Mouse (Mus musculus): Measurements from ENCODE around the gene Tmem231. TPM values are rescaled to one million over a fixed set of nuclear protein-coding genes. Genes with fewer than 3 reads are reported as not detected.
A peak's percentile ranks its signal among the peaks of the same experiment; 100 is the strongest.

The Tmem231 gene
- 0.29 to 0.32 TPM in 2 of 3 replicates, not detected in the other for total RNA-seq (2017)

GRCm38 (mm10) chr8:111933348-111934076 lies at the start of gene Tmem231:
Gene Tmem231, minus strand, starts transcription at chr8:111933881.
- peak; percentile 95 for ATAC-seq (replicated peaks; ENCODE audit: insufficient number of reproducible peaks, low FRiP score, low TSS enrichment, poor library complexity, severe bottlenecking)

- no peak for ATAC-seq (replicated peaks; ENCODE audit: insufficient number of reproducible peaks, low FRiP score, low TSS enrichment, poor library complexity, severe bottlenecking)
These were observed 48.4 kb upstream of the Tmem231 start for GRCm38 (mm10) chr8:111982116-111982515.

DNA sequence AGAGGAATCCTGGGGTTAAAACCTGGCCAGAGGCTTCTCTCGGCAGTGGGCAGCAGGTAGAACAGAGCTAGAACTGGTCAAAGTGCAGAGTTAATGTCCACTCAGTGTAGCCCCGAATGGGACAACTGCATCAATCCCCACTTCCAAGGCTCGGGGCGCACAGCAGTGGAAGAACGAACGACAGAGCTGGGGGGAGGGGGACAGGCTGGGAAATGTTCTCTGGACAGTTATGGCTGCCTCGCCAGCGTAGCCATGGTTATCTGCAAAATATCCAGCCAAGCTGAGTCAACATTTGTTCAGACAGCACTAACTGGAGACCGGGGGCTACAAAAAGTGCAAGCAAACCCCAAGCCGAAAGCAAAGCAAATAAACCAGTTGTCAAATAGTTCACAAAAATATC lies 44.5 kb upstream of the Tmem231 start:
- ATAC-seq (replicated peaks; ENCODE audit: insufficient number of reproducible peaks, low FRiP score, low TSS enrichment, poor library complexity, severe bottlenecking) = no peak

DNA sequence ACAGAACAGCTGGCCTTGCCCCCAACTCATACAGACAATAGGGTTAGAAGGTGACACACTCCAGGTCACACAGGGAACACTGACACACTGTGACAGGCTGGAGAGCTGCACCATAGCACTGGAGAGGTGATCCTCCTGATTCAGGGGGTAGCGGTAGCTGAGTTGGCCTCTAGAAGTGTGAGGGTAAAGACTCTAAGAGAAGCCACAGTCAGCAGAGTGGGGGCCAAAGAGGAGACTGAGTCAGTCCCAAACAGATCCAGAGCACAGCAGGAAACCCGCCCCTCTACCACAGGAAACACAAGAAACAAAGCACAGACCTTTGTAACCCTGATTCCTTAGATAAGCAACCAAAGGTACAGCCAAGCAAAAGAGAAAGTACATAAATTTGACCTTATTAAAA lies 42.6 kb upstream of the Tmem231 start:
- ATAC-seq (replicated peaks; ENCODE audit: insufficient number of reproducible peaks, low FRiP score, low TSS enrichment, poor library complexity, severe bottlenecking) = no peak

DNA sequence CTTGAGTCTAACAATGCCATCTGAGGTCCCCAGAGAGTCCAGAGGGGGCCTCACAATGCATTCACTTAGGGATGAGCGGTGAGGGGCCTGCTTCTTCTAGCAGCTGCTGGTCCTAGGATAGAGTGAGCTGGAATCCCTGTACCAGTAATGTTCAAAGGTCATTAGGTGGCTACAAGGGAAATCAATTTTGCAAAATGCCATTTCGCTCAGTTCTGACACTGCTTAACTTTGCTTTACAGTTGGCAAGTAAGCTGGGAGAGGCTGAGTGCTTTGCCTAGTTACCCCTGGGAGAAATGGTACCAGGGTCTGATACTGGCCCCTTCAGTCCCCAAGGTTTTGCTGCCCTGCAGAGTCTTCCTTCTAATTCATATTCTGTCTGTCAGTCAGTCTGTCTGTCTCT lies 42.0 kb upstream of the Tmem231 start:
- ATAC-seq (replicated peaks; ENCODE audit: insufficient number of reproducible peaks, low FRiP score, low TSS enrichment, poor library complexity, severe bottlenecking) = no peak

DNA sequence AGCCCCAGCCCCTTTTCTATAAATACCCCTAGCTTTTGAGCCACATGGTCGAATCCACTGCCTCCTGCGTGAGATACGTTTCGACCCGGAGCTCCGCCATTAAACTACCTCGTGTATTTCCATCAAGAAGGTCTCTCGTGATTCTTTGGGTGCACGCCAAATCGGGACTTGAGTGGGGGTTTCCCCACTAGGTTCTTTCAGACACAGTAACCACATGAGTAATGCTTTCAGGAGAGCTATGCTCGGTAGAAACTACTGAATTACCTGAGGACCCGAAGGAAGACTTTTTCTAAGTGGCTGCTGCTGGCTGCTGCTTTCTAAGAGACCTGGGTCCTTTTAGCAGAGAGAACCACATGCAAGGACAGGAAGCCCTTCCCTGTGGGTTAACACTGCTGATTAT lies 40.5 kb upstream of the Tmem231 start:
- ATAC-seq (replicated peaks; ENCODE audit: insufficient number of reproducible peaks, low FRiP score, low TSS enrichment, poor library complexity, severe bottlenecking) = no peak

DNA sequence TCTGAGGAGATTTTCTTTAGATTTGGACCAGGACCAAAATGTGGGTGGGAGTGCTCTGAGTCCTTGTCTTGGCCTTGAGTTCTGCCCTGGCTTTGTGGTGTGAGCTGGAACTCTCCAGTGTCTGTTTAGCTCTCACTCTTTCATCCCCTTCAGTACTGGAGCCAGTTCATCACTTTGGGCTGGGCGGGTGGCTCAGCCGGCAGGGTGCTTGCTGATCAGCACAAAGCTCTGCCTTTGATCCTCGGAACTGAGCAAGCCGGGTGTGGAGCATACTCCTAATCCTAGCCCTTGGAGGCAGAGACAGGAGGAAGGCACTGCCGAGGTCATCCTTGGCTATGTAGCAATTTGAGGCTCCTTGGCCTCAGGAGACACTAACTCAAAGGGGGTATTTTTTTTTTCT lies 35.3 kb upstream of the Tmem231 start:
- ATAC-seq (replicated peaks; ENCODE audit: insufficient number of reproducible peaks, low FRiP score, low TSS enrichment, poor library complexity, severe bottlenecking) = no peak

- no peak for ATAC-seq (replicated peaks; ENCODE audit: insufficient number of reproducible peaks, low FRiP score, low TSS enrichment, poor library complexity, severe bottlenecking)
These were observed 34.9 kb upstream of the Tmem231 start for GRCm38 (mm10) chr8:111968541-111968940.

- no peak for ATAC-seq (replicated peaks; ENCODE audit: insufficient number of reproducible peaks, low FRiP score, low TSS enrichment, poor library complexity, severe bottlenecking)
These were observed 33.7 kb upstream of the Tmem231 start for GRCm38 (mm10) chr8:111967246-111967870.

DNA sequence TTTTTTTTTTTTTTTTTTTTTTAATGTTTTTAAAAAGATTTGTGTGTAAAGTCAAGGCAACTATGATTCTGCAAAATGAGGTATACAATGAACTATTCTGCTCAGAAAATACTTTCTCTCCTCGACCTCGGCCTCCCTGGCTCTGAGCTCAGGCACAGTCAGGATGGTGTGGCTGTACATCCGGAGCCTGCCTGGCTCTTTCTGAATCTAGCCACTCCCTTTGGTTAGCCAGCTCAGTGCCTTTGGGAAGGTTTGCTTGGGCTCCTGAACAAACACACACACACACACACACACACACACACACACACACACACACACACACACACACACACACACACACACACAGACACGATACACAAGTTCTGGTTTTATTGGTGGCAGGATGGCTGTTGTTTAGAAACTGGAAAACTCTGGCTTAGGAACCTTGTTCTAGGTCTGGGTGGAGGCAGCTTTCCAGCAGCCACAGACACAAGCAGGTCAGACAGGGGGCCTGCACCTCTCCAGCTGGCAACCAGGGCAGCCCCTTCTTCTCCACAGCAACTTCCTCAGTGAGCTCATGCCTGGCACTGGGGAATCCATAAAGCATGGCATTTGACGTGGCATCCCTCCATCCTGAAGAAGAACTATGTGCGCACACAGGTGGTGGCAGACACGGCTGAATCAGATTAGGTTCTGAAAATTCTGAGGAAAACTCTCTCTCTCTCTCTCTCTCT lies 31.3 kb upstream of the Tmem231 start:
- ATAC-seq (replicated peaks; ENCODE audit: insufficient number of reproducible peaks, low FRiP score, low TSS enrichment, poor library complexity, severe bottlenecking) = no peak

DNA sequence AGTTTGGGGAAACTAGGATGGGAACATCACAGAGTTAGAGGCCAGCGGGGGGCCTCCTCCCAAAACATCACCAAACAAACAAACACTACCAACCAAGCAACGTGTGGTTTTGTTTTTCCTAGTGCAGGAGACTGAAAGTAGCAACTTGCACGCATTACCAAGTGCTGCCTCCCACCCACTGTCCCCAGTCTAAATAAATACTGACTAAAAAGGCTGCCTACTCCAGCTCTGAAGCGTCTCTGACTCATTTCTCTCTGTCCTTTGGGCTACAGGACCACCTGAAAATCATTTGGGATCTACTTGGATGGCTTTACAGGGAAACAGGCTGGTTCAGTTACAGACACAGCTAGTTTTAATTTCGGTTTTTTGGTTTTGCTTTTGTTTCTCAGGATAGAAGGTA lies 30.7 kb upstream of the Tmem231 start:
- ATAC-seq (replicated peaks; ENCODE audit: insufficient number of reproducible peaks, low FRiP score, low TSS enrichment, poor library complexity, severe bottlenecking) = no peak

- no peak for ATAC-seq (replicated peaks; ENCODE audit: insufficient number of reproducible peaks, low FRiP score, low TSS enrichment, poor library complexity, severe bottlenecking)
These were observed 29.9 kb upstream of the Tmem231 start for GRCm38 (mm10) chr8:111963546-111963945.

DNA sequence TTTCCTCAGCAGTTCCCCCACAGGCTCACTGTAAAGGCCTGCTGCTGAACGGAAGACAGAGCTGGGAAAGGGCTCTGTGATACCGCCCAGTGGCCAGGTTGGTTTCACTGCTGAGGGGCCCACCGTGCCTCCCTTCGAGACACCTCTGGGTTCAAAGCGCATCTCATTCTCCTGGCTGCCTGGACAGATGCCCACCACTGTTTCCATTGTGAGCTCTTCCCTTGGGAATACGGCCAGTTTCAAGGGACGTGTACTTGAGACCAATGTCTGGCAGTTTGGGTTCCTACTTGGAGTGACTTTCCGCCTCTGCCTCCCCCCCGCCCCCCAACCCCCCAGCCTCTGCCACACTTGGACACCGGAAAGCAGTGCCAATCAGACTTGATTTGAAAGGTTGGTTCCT lies 29.4 kb upstream of the Tmem231 start:
- no peak for ATAC-seq (replicated peaks; ENCODE audit: insufficient number of reproducible peaks, low FRiP score, low TSS enrichment, poor library complexity, severe bottlenecking)

- no peak for ATAC-seq (replicated peaks; ENCODE audit: insufficient number of reproducible peaks, low FRiP score, low TSS enrichment, poor library complexity, severe bottlenecking)
These were observed 28.9 kb upstream of the Tmem231 start for GRCm38 (mm10) chr8:111962589-111962988.

GRCm38 (mm10) chr8:111961330-111961729 lies 27.6 kb upstream of the Tmem231 start:
- no peak for ATAC-seq (replicated peaks; ENCODE audit: insufficient number of reproducible peaks, low FRiP score, low TSS enrichment, poor library complexity, severe bottlenecking)

- no peak for ATAC-seq (replicated peaks; ENCODE audit: insufficient number of reproducible peaks, low FRiP score, low TSS enrichment, poor library complexity, severe bottlenecking)
These were observed 27.1 kb upstream of the Tmem231 start for GRCm38 (mm10) chr8:111960591-111961321.

DNA sequence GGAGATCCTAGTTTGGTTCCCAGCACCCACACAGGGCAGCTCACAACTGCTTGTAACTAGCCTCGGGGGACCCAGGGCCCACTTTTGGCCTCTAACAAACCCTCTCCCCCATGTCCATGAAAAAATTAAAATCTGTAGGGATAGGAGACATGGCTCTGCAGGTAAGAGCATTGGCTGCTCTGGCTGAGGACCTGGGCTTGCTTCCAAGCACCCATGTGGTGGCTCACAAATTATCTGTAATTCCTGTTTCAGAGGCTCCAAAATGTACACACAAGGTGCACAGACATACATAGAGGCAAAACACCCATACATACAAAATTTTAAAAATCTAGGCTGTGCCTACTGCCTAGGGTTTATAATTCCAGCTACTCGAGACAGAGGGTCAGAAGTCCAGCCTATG lies 23.6 kb upstream of the Tmem231 start:
- no peak for ATAC-seq (replicated peaks; ENCODE audit: insufficient number of reproducible peaks, low FRiP score, low TSS enrichment, poor library complexity, severe bottlenecking)

DNA sequence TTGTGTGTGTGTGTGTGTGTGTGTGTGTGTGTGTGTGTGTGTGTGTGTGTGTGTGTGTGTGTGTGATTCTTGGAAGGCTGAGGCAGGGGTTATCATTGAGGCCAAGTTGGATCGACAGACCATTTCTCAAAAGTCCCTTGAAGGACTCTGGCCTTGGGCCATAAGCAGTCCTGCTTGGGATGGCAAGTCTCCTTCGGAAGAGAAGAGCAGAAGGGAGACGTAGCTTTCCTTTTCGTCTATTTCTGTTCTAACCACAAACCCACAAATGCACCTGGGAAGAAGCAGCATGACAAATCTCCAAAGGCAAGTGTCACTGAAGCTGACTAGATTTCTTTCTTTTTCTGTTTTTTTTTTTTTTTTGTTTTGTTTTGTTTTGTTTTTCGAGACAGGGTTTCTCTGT lies 22.2 kb upstream of the Tmem231 start:
- ATAC-seq (replicated peaks; ENCODE audit: insufficient number of reproducible peaks, low FRiP score, low TSS enrichment, poor library complexity, severe bottlenecking) = no peak

- ATAC-seq (replicated peaks; ENCODE audit: insufficient number of reproducible peaks, low FRiP score, low TSS enrichment, poor library complexity, severe bottlenecking) = no peak
These were observed 21.3 kb upstream of the Tmem231 start for GRCm38 (mm10) chr8:111954844-111955594.

All from monocyte, adult 5-6 weeks (primary cell).